Mouse (Mus musculus) forebrain, embryonic 14.5 days (tissue): ENCODE measurements at regions not wholly inside any gene's neighbourhood (a gene's known extent, or its start where the extent isn't known, plus 50 kb on each side); places are given as distances from the start of the nearest gene placed in this dataset.

Experiments
- ATAC-seq: fragments of 200-750 bp; cut with Nextera tagmentation; 2 replicates; pipeline ENCODE4 v1.8.0; 2017; ENCODE audit warnings: mild to moderate bottlenecking, moderate library complexity
- DNase-seq: peaks from one replicate; pipeline ENCODE4 v3.0.0-alpha.2; 2015; ENCODE audit warnings: low spot score
- H3K27ac ChIP-seq: fragments of 300-500 bp; sonication (generic); 2 replicates; pipeline ENCODE4 v1.5.1; 2014; ENCODE audit warnings: low read depth, mild to moderate bottlenecking, control low read depth, low read length, moderate library complexity
- H3K27me3 ChIP-seq: fragments of 300-500 bp; sonication (generic); replicated peaks from 2 replicates; pipeline ENCODE4 v1.6.1; 2014; ENCODE audit warnings: low read length, control low read depth, mixed read lengths; ENCODE audit not compliant: control insufficient read depth, insufficient read depth
- H3K36me3 ChIP-seq: fragments of 300-500 bp; sonication (generic); 2 replicates; pipeline ENCODE4 v1.6.1; 2014; ENCODE audit warnings: low read length, control low read depth; ENCODE audit not compliant: control insufficient read depth, insufficient read depth
- H3K4me1 ChIP-seq: fragments of 300-500 bp; sonication (generic); 2 replicates; pipeline ENCODE4 v1.6.1; 2014; ENCODE audit warnings: antibody characterized with exemption, low read length, control low read depth; ENCODE audit not compliant: control insufficient read depth, insufficient read depth
- H3K4me2 ChIP-seq: fragments of 300-500 bp; sonication (generic); 2 replicates; pipeline ENCODE4 v1.6.1; 2014; ENCODE audit warnings: mild to moderate bottlenecking, control low read depth, low read length
- H3K4me3 ChIP-seq: fragments of 300-500 bp; sonication (generic); 2 replicates; pipeline ENCODE4 v1.5.1; 2014; ENCODE audit warnings: low read depth, low read length, control low read depth
- H3K9ac ChIP-seq: fragments of 300-500 bp; sonication (generic); 2 replicates; pipeline ENCODE4 v1.6.1; 2014; ENCODE audit warnings: mild to moderate bottlenecking, low read length, control low read depth, moderate library complexity
- H3K9me3 ChIP-seq: fragments of 300-500 bp; sonication (generic); replicated peaks from 2 replicates; pipeline ENCODE4 v1.6.1; 2016; ENCODE audit warnings: low read length, control low read depth, mixed read lengths; ENCODE audit not compliant: control insufficient read depth
- WGBS: fragments of 180-500 bp; shearing (Covaris S2); extraction: QIAGEN DNeasy Blood & Tissue Kit; methylation state at CpG from one replicate; pipeline ENCODE4 v1.1.7; 2014; 5-methylcytosine and 5-hydroxymethylcytosine counted together

DNA sequence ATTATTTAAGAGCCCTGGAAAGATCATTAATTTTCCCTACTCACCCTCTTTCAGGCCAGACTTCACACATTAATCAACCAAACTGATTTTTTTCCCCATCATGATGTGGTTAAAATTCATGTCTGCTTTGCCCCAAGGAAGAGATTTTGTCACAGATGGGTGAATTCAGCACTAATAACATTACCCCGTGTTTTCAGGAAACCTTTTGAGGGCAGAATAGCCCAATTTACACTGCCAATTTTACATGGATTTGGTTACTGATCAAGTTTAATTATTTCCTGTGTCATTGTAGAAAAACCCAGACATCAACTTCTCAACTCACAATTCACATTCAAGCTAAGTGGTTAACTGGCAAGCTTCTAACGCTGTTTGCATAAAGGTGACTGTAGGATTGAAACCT, 233.4 kb downstream of the Hdgfl1 start:
- Histone ChIP-seq H3K9ac (no peak overlapping the region), H3K9me3 (no peaks in the 10 kb centered on the region), H3K27ac (no peak overlapping the region), H3K4me1 (no peaks in the 10 kb centered on the region), H3K36me3 (no peaks in the 10 kb centered on the region), H3K4me2 (no peak overlapping the region), H3K27me3 (no peaks in the 10 kb centered on the region), H3K4me3 (no peak overlapping the region)
- DNase-seq (peak; percentile 48), ATAC-seq (no peak)
- 29% methylated on average over 2 of the region's 2 CpGs for WGBS

DNA sequence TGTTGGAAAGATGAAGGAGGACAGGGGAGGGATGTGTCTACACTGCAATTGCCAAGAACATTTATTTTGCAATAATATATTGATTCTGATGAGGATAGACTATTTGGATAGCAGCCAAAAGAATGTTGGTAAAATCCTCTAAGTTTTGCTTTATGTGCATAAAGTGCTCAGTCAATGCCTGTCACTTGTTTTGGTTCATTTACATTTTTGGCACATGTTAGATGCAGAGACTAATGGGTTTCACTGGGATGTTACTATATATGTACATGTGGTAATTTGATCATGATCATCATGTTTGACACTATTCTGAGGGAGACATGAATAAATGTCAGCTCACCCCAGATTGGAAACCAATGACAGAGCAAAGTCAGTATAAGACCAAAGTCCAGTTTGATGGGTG, 237.2 kb downstream of the Hdgfl1 start:
- no peaks in the 10 kb centered on the region for H3K27me3 ChIP-seq
- no peak overlapping the region for H3K4me3 ChIP-seq
- peak; percentile 60; the same call in 1 of the 2 replicates for ATAC-seq
- H3K27ac ChIP-seq: no peak overlapping the region
- H3K36me3 ChIP-seq: no peaks in the 10 kb centered on the region
- H3K4me2 ChIP-seq: no peak overlapping the region
- H3K9me3 ChIP-seq: no peaks in the 10 kb centered on the region
- no peaks in the 10 kb centered on the region for H3K4me1 ChIP-seq
- no peak overlapping the region for H3K9ac ChIP-seq
- peak; percentile 65 for DNase-seq

DNA sequence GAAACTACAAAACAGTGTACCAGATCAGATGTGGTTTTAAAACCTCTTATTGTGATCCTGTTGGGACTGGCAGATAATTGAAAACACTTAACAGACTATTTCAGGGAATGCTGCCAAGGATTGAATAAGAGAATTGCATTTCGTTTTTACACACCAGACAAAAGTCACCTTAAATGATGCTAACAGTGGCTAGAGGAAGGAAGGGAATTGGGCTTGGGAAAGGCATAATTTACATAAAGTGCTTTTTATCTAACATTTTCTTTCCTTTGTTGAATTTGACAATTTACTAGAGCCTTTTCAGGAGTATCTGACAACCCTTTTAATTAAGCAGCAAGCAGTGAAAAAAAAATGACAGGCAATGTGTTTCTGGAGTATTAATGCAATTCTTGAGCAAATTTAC, 250.9 kb downstream of the Hdgfl1 start:
- no peak overlapping the region for H3K4me2 ChIP-seq
- H3K36me3 ChIP-seq: no peaks in the 10 kb centered on the region
- H3K4me1 ChIP-seq: peaks cover 6% of the 10 kb centered on the region; the same call in 1 of the 2 replicates
- ATAC-seq: peak; percentile 78
- H3K9ac ChIP-seq: no peak overlapping the region
- H3K27me3 ChIP-seq: no peaks in the 10 kb centered on the region
- H3K4me3 ChIP-seq: no peak overlapping the region
- no peaks in the 10 kb centered on the region for H3K9me3 ChIP-seq
- 3% methylated on average over 1 of the region's 1 CpGs for WGBS
- DNase-seq: peak; percentile 85
- H3K27ac ChIP-seq: no peak overlapping the region

DNA sequence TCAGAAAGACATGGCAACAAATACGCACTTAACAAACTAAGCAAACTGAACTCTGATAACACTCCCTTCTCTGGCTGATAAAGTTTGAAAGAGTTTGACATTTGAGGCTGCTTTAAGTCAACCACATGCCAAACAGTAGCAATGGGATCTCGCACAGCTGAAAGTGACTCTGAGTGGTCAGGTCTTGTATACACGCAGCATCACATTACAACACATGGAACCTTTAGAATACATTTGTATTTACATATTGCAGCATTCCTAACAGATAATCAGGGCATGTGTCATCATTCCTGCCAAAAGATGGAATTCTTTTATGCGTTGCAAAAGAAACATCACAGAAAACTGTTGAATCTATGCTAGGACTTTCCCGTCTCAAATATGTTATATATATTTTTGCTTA, 251.5 kb downstream of the Hdgfl1 start:
- no peak overlapping the region for H3K4me2 ChIP-seq
- H3K9me3 ChIP-seq: no peaks in the 10 kb centered on the region
- ATAC-seq (no peak), DNase-seq (no peak)
- no peaks in the 10 kb centered on the region for H3K27me3 ChIP-seq
- no peaks in the 10 kb centered on the region for H3K36me3 ChIP-seq
- 82% methylated on average over 5 of the region's 5 CpGs for WGBS
- peaks cover 6% of the 10 kb centered on the region; the same call in 1 of the 2 replicates for H3K4me1 ChIP-seq
- H3K27ac ChIP-seq: no peak overlapping the region
- no peak overlapping the region for H3K9ac ChIP-seq
- H3K4me3 ChIP-seq: no peak overlapping the region

DNA sequence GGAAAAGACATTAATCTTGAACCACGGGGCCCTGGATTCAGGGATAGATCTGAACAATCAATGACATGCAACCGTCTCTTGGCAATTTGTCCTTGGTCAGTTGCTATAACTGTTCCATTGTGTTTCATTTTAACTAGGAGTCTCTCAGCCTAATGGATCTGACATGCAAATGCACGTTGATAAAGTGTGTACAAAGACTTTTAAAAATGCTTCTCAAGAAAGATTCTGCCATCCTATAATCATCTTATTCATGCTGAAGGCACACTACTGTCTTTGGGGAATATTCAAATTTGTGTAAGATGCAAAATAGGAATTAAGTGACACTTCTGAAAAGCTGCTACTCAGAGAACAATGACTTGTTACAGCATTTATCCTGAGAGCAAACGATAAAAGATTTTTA, 252.3 kb downstream of the Hdgfl1 start:
- H3K4me1 ChIP-seq: peaks cover 6% of the 10 kb centered on the region; the same call in 1 of the 2 replicates
- WGBS: 39% methylated on average over 4 of the region's 4 CpGs
- H3K9ac ChIP-seq: no peak overlapping the region
- no peaks in the 10 kb centered on the region for H3K36me3 ChIP-seq
- H3K27me3 ChIP-seq: no peaks in the 10 kb centered on the region
- H3K4me2 ChIP-seq: no peak overlapping the region
- ATAC-seq (peak; percentile 47; the same call in 1 of the 2 replicates), DNase-seq (peak; percentile 62)
- H3K4me3 ChIP-seq: no peak overlapping the region
- no peaks in the 10 kb centered on the region for H3K9me3 ChIP-seq
- H3K27ac ChIP-seq: peak overlapping the region; percentile 52; the same call in 1 of the 2 replicates

DNA sequence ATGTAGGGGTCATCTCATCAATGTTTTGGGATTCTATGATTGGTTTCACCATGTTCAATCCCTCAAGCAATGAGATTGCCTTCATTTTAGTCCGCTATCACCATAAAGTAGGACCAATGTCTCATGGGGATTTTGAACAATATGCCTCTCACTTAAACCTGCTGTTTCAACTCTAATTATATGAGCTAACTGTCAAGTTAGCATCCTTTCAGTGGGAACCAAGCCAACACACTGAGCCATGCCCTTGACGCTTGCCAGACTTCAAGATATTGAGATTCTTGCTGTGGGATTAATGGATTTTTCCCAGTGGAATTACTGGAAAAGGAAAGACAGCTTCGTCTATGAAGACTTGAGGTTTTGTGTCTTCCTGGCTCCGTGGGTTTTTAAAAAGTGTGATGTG, 259.5 kb downstream of the Hdgfl1 start:
- Histone ChIP-seq H3K4me3 (no peak overlapping the region), H3K27me3 (no peaks in the 10 kb centered on the region), H3K4me1 (no peaks in the 10 kb centered on the region), H3K9me3 (no peaks in the 10 kb centered on the region), H3K36me3 (no peaks in the 10 kb centered on the region), H3K9ac (no peak overlapping the region), H3K4me2 (no peak overlapping the region), H3K27ac (no peak overlapping the region)
- WGBS: 54% methylated on average over 4 of the region's 4 CpGs
- ATAC-seq (peak; percentile 61; the same call in 1 of the 2 replicates), DNase-seq (peak; percentile 78)

DNA sequence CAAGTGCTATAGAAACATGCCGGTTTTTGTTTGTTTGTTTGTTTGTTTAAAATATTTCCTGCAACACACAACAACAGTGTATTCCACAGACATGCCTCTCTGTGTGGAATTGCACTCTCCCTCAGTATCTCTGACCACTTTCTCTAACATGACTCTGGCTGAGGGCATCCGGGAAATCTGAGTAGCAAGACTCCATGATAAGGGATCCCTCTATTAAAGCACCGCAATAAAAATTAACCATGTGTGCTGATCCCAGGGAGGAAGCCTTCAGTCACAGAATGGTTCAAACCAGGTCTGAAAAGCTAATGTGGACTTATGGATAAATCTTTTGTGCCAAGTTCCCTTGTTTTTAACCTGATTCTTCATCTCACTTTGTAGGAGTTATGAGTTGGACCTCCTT, 260.1 kb downstream of the Hdgfl1 start:
- Histone ChIP-seq H3K27ac (no peak overlapping the region), H3K9me3 (no peaks in the 10 kb centered on the region), H3K4me3 (no peak overlapping the region), H3K4me2 (no peak overlapping the region), H3K27me3 (no peaks in the 10 kb centered on the region), H3K36me3 (no peaks in the 10 kb centered on the region), H3K4me1 (no peaks in the 10 kb centered on the region), H3K9ac (no peak overlapping the region)
- 92% methylated on average over 3 of the region's 3 CpGs for WGBS
- no peak for DNase-seq
- ATAC-seq: no peak

DNA sequence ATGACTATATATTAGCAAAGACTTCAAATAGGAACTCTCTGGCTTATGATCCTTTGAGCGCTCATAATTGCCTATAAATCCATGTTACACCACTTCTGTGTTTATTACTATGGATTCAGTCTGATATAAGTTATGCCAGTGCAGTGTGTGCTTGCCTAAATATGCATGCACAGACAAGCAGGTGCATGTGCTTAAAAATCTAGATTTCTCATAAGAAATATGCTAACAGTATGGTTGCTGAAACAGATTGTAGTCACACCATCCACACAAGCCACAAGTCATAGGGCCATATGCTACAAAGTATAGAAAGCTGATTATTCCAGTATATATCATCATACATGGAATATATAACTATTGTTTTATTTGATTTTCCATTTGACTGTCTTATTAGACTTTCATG, 266.2 kb downstream of the Hdgfl1 start:
- Histone ChIP-seq H3K9me3 (no peaks in the 10 kb centered on the region), H3K27ac (no peak overlapping the region), H3K4me3 (no peak overlapping the region), H3K4me2 (no peak overlapping the region), H3K36me3 (no peaks in the 10 kb centered on the region), H3K4me1 (no peaks in the 10 kb centered on the region), H3K27me3 (no peaks in the 10 kb centered on the region), H3K9ac (no peak overlapping the region)
- DNase-seq: peak; percentile 44
- 88% methylated on average over 1 of the region's 1 CpGs for WGBS
- peak; percentile 71; the same call in 1 of the 2 replicates for ATAC-seq

DNA sequence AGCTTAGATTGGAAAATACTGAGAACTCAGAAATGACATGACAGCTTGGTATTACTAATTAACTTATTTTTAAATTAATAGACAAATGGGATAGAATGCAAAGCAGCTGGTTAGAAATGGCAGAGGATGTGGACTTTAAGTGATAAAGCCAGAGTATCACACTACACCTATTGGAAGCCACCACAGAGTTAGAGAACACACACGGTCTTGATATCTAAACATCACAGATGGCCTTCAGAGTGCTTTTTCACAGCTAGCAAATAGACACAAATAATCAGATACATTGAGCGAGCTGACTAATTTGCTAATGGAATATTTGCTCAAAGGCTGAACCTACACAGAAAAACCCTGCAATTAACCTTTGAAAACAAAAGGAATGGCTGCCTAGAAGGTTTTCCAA, 272.9 kb downstream of the Hdgfl1 start:
- Histone ChIP-seq H3K27me3 (no peaks in the 10 kb centered on the region), H3K9me3 (no peaks in the 10 kb centered on the region), H3K36me3 (no peaks in the 10 kb centered on the region), H3K9ac (no peak overlapping the region), H3K27ac (no peak overlapping the region), H3K4me3 (no peak overlapping the region), H3K4me1 (no peaks in the 10 kb centered on the region), H3K4me2 (no peak overlapping the region)
- DNase-seq (peak; percentile 45), ATAC-seq (0 out of 2 replicates have a peak, but pooled peaks have one; percentile 55)
- WGBS: 35% methylated on average over 2 of the region's 2 CpGs
